In genomic region chr8:11771608-11772007, GRCm38 (mm10) we compare ENCODE assay signal across 18 mouse cellular contexts. TPM values are rescaled to one million over a fixed set of nuclear protein-coding genes. Genes with fewer than 3 reads are reported as not detected.
DNase-seq lines count a peak whose midpoint lies in the region; ATAC-seq lines count a peak whose summit lies in the region.
"Had no signal": no experiment of that assay in that cellular context is flagged by ENCODE, and none has a peak within 500 bp of the region (broad histone marks: within the 10 kb centered on the region; RNA-seq: fewer than 3 reads in every experiment).

No protein-coding gene starts in this region.

- no peak for ATAC-seq in hindbrain, embryonic 12.5 days (ENCODE audit: low FRiP score)
- no peak for ATAC-seq in kidney, embryonic 16.5 days (ENCODE audit: low FRiP score, low TSS enrichment)
- ATAC-seq in midbrain, embryonic 11.5 days (ENCODE audit: low FRiP score) = no peak
- ATAC-seq: forebrain, embryonic 14.5 days had no signal

- no peaks in the 10 kb centered on the region for H3K27me3 ChIP-seq in hindbrain, embryonic 10.5 days (ENCODE audit: insufficient read depth, poor library complexity, severe bottlenecking)
- H3K27me3 ChIP-seq in hindbrain, embryonic 12.5 days = no peaks in the 10 kb centered on the region
- H3K27me3 ChIP-seq in kidney, embryonic 16.5 days (ENCODE audit: insufficient read depth, low read length) = no peaks in the 10 kb centered on the region
- H3K27me3 ChIP-seq in midbrain, embryonic 11.5 days (ENCODE audit: control insufficient read depth, insufficient read depth, low read length) = no peaks in the 10 kb centered on the region
- H3K27me3 ChIP-seq in midbrain, embryonic 10.5 days (ENCODE audit: low read depth, poor library complexity, severe bottlenecking) = no peaks in the 10 kb centered on the region
- H3K27me3 ChIP-seq: embryonic facial prominence, embryonic 15.5 days; heart, embryonic 12.5 days had no signal

- H3K27ac ChIP-seq in hindbrain, embryonic 10.5 days = peak overlapping the region; percentile 35; the same call in 1 of the 2 replicates
- no peak overlapping the region for H3K27ac ChIP-seq in hindbrain, embryonic 12.5 days
- H3K27ac ChIP-seq in kidney, embryonic 16.5 days (ENCODE audit: low read length) = no peak overlapping the region
- H3K27ac ChIP-seq in midbrain, embryonic 11.5 days (ENCODE audit: low read depth, low read length) = no peak overlapping the region
- no peak overlapping the region for H3K27ac ChIP-seq in midbrain, embryonic 10.5 days (replicated peaks)
- H3K27ac ChIP-seq: embryonic facial prominence, embryonic 15.5 days; forebrain, embryonic 10.5 days; gastrocnemius, adult 2 months; hindbrain, embryonic 14.5 days had no signal

- 97% methylated on average over 5 of the region's 5 CpGs for WGBS in hindbrain, embryonic 10.5 days
- 89% methylated on average over 5 of the region's 5 CpGs for WGBS in hindbrain, embryonic 12.5 days
- 89% methylated on average over 5 of the region's 5 CpGs for WGBS in kidney, embryonic 16.5 days
- 90% methylated on average over 5 of the region's 5 CpGs for WGBS in midbrain, embryonic 11.5 days
- 89% methylated on average over 5 of the region's 5 CpGs for whole genome bisulfite sequencing in midbrain, embryonic 10.5 days

- H3K9ac ChIP-seq in hindbrain, embryonic 12.5 days = no peak overlapping the region
- H3K9ac ChIP-seq in kidney, embryonic 16.5 days (replicated peaks; ENCODE audit: low read length) = no peak overlapping the region
- no peak overlapping the region for H3K9ac ChIP-seq in midbrain, embryonic 11.5 days (ENCODE audit: low read length)
- H3K9ac ChIP-seq: embryonic facial prominence, embryonic 15.5 days; hindbrain, embryonic 14.5 days had no signal

- H3K4me2 ChIP-seq in hindbrain, embryonic 12.5 days (replicated peaks) = no peak overlapping the region
- H3K4me2 ChIP-seq in kidney, embryonic 16.5 days (replicated peaks; ENCODE audit: low read depth, low read length) = no peak overlapping the region
- no peak overlapping the region for H3K4me2 ChIP-seq in midbrain, embryonic 11.5 days
- H3K4me2 ChIP-seq: embryonic facial prominence, embryonic 15.5 days; heart, embryonic 12.5 days; hindbrain, embryonic 14.5 days had no signal

- peaks cover 55% of the 10 kb centered on the region for H3K4me1 ChIP-seq in hindbrain, embryonic 10.5 days (replicated peaks)
- peaks cover 53% of the 10 kb centered on the region for H3K4me1 ChIP-seq in hindbrain, embryonic 12.5 days
- H3K4me1 ChIP-seq in kidney, embryonic 16.5 days (ENCODE audit: insufficient read depth, low read length) = peaks cover 32% of the 10 kb centered on the region
- 0 out of 2 replicates have a peak, but pooled peaks cover 2% of the 10 kb centered on the region for H3K4me1 ChIP-seq in midbrain, embryonic 11.5 days (ENCODE audit: control insufficient read depth, insufficient read depth, low read length)
- peaks cover 19% of the 10 kb centered on the region for H3K4me1 ChIP-seq in midbrain, embryonic 10.5 days

- no peak overlapping the region for H3K4me3 ChIP-seq in hindbrain, embryonic 10.5 days
- no peak overlapping the region for H3K4me3 ChIP-seq in hindbrain, embryonic 12.5 days
- no peak overlapping the region for H3K4me3 ChIP-seq in kidney, embryonic 16.5 days (ENCODE audit: low read length)
- no peak overlapping the region for H3K4me3 ChIP-seq in midbrain, embryonic 11.5 days (ENCODE audit: low read depth, low read length)
- no peak overlapping the region for H3K4me3 ChIP-seq in midbrain, embryonic 10.5 days
- H3K4me3 ChIP-seq: embryonic facial prominence, embryonic 15.5 days; erythroblast, embryonic 14.5 days; forebrain, embryonic 10.5 days; gastrocnemius, adult 2 months; heart, embryonic 12.5 days had no signal

- DNase-seq in hindbrain, embryonic 10.5 days (ENCODE audit: low spot score) = no peak
- peak; percentile 52 for DNase-seq in kidney, adult 9 months
- peak; percentile 49 for DNase-seq in midbrain, embryonic 11.5 days (ENCODE audit: low spot score, missing footprints)
- DNase-seq in midbrain, embryonic 10.5 days (ENCODE audit: low spot score) = no peak
- DNase-seq: adrenal gland, adult 2 months; adrenal gland, postnatal 25 days; cerebellum, adult 9-10 months; embryo, embryonic 11 days; gastrocnemius, adult 2 months; gastrocnemius, postnatal 25 days had no signal

- peaks cover 39% of the 10 kb centered on the region for H3K36me3 ChIP-seq in hindbrain, embryonic 10.5 days
- H3K36me3 ChIP-seq in hindbrain, embryonic 12.5 days = no peaks in the 10 kb centered on the region
- no peaks in the 10 kb centered on the region for H3K36me3 ChIP-seq in kidney, embryonic 16.5 days (ENCODE audit: insufficient read depth, low read length)
- H3K36me3 ChIP-seq in midbrain, embryonic 11.5 days (ENCODE audit: control insufficient read depth, insufficient read depth, low read length) = no peaks in the 10 kb centered on the region
- H3K36me3 ChIP-seq in midbrain, embryonic 10.5 days = peaks cover 34% of the 10 kb centered on the region

- no peaks in the 10 kb centered on the region for H3K9me3 ChIP-seq in hindbrain, embryonic 10.5 days
- no peaks in the 10 kb centered on the region for H3K9me3 ChIP-seq in hindbrain, embryonic 12.5 days (replicated peaks)
- no peaks in the 10 kb centered on the region for H3K9me3 ChIP-seq in kidney, embryonic 16.5 days (ENCODE audit: low read length)
- H3K9me3 ChIP-seq in midbrain, embryonic 11.5 days (ENCODE audit: control insufficient read depth, low read length) = no peaks in the 10 kb centered on the region
- no peaks in the 10 kb centered on the region for H3K9me3 ChIP-seq in midbrain, embryonic 10.5 days (replicated peaks)
- H3K9me3 ChIP-seq: embryonic facial prominence, embryonic 15.5 days; forebrain, embryonic 10.5 days; heart, embryonic 12.5 days had no signal

RNA-seq across cellular contexts. Expression of gene Arhgef7, which starts 44.1 kb away (rescaled TPM):
- polyA plus RNA-seq in hindbrain, embryonic 10.5 days (2016; fragmentation: Nextera tagmentation; extraction: Ambion mirVana) = 50.5 and 55.4 TPM in 2 replicates
- 73.9 and 85.1 TPM in 2 replicates for polyA plus RNA-seq in hindbrain, embryonic 12.5 days (2016; fragmentation: Nextera tagmentation; extraction: Ambion mirVana)
- polyA plus RNA-seq in kidney, embryonic 16.5 days (2015; fragmentation: Nextera tagmentation; extraction: Ambion mirVana) = 43.3 and 46.2 TPM in 2 replicates
- 51.4 and 56.8 TPM in 2 replicates for polyA plus RNA-seq in midbrain, embryonic 11.5 days (2014; fragmentation: Nextera tagmentation; extraction: Ambion mirVana)
- 47.4 and 56.9 TPM in 2 replicates for polyA plus RNA-seq in midbrain, embryonic 10.5 days (2016; fragmentation: Nextera tagmentation; extraction: Ambion mirVana)

Comparison
In these comparisons a context has a peak if more than half of its experiments do, and no peak if none do; other contexts are left out.
1. DNase-seq: peak in kidney, adult 9 months (single experiment) and midbrain, embryonic 11.5 days (single experiment); none in hindbrain, embryonic 10.5 days (single experiment) and midbrain, embryonic 10.5 days (single experiment).